Mouse (Mus musculus): Measurements from ENCODE around the gene Gpatch8. TPM values are rescaled to one million over a fixed set of nuclear protein-coding genes. Genes with fewer than 3 reads are reported as not detected.

The Gpatch8 gene
- polyA plus RNA-seq (2017; shearing (Covaris generic)), result 10 to 100 TPM; 55.5 to 64.2 TPM

GRCm38 (mm10) chr11:102556031-102556715 is at the start of gene Gpatch8:
Gene Gpatch8, minus strand, starts transcription at chr11:102556392.

GRCm38 (mm10) chr11:102604010-102604584 is 47.9 kb upstream of the Gpatch8 start, which contains the start of gene Fzd2:
Gene Fzd2, plus strand, starts transcription at chr11:102604396.

GRCm38 (mm10) chr11:102579165-102580033 is 23.2 kb upstream of the Gpatch8 start, which contains the start of gene Gm11627:
Gene Gm11627, minus strand, starts transcription at chr11:102579461.

GRCm38 (mm10) chr11:102469648-102470357 is 86.4 kb downstream of the Gpatch8 start, which contains the start of gene Itga2b:
Gene Itga2b, minus strand, starts transcription at chr11:102470122.

GRCm38 (mm10) chr11:102447497-102447896 is 108.7 kb downstream of the Gpatch8 start, which contains the start of gene Fam171a2:
Gene Fam171a2, minus strand, starts transcription at chr11:102447682.

GRCm38 (mm10) chr11:102430121-102431017 is 125.8 kb downstream of the Gpatch8 start, which contains the start of gene Grn:
Gene Grn, plus strand, starts transcription at chr11:102430315.

Other genes with a start within 250 kb of the Gpatch8 start
- gene Ubtf, start 236.7 kb downstream of the Gpatch8 start, polyA plus RNA-seq (2017; shearing (Covaris generic)), result 100 to 1,000 TPM; 122 to 151 TPM
- gene Slc4a1, start 190.2 kb downstream of the Gpatch8 start, polyA plus RNA-seq (2017; shearing (Covaris generic)), result under 1 TPM in 1 of 2 experiments, not detected in 1; 0.13 TPM
- gene Rundc3a, start 163.0 kb downstream of the Gpatch8 start, polyA plus RNA-seq (2017; shearing (Covaris generic)), result 10 to 100 TPM; 15.9 to 27.0 TPM
- gene Slc25a39, start 148.4 kb downstream of the Gpatch8 start, polyA plus RNA-seq (2017; shearing (Covaris generic)), result 10 to 100 TPM; 72.9 to 85.5 TPM
- gene Grn, start 126.1 kb downstream of the Gpatch8 start, polyA plus RNA-seq (2017; shearing (Covaris generic)), result 10 to 100 TPM; 43.3 to 59.5 TPM
- under 1 TPM; 0.70 to 0.88 TPM for gene Fam171a2, start 108.7 kb downstream of the Gpatch8 start, polyA plus RNA-seq (2017; shearing (Covaris generic))
- gene Itga2b, start 86.3 kb downstream of the Gpatch8 start, polyA plus RNA-seq (2017; shearing (Covaris generic)), result 1 to 10 TPM in 1 of 2 experiments, not detected in 1; 1.4 TPM
- gene Gm11627, start 23.1 kb upstream of the Gpatch8 start, polyA plus RNA-seq (2017; shearing (Covaris generic)), result under 1 TPM in 1 of 2 experiments, not detected in 1; 0.84 TPM
- under 1 TPM in 1 of 2 experiments, not detected in 1; 0.15 TPM for gene Fzd2, start 48.0 kb upstream of the Gpatch8 start, polyA plus RNA-seq (2017; shearing (Covaris generic))
- gene Meioc, start 107.3 kb upstream of the Gpatch8 start, polyA plus RNA-seq (2017; shearing (Covaris generic)), result not detected
- gene Ccdc43, start 141.4 kb upstream of the Gpatch8 start, polyA plus RNA-seq (2017; shearing (Covaris generic)), result 10 to 100 TPM; 30.5 to 31.8 TPM
- 1 to 10 TPM in 1 of 2 experiments, not detected in 1; 2.0 TPM for gene Adam11, start 205.0 kb upstream of the Gpatch8 start, polyA plus RNA-seq (2017; shearing (Covaris generic))

All from inflammation-experienced regulatory T-cells (primary cell).